Mouse (Mus musculus) brown adipose tissue, adult 24 weeks (tissue): ENCODE measurements around the gene Stoml1. TPM values are rescaled to one million over a fixed set of nuclear protein-coding genes. Genes with fewer than 3 reads are reported as not detected.
"Not testable (repeated sequence)": the region's sequence is repeated elsewhere in the genome, so short reads cannot be mapped to it uniquely, and the experiment has no call there.

Experiments used
- H3K27ac ChIP-seq: fragments of 200-500 bp; replicated peaks from 2 replicates; pipeline ENCODE4 v1.5.1; 2012; ENCODE audit warnings: low read depth, mild to moderate bottlenecking, low read length
- H3K4me1 ChIP-seq: fragments of 200-500 bp; 2 replicates; pipeline ENCODE4 v1.6.1; 2012; ENCODE audit warnings: low read length, mixed read lengths; ENCODE audit not compliant: control insufficient read depth, insufficient read depth, insufficient read length
- H3K4me3 ChIP-seq: fragments of 200-500 bp; 2 replicates; pipeline ENCODE4 v1.5.1; 2012; ENCODE audit warnings: low read depth, mild to moderate bottlenecking, low read length, moderate library complexity; ENCODE audit not compliant: insufficient read depth
- polyA plus RNA-seq: library from polyadenylated mRNA; stranded (reverse); fragments of >200 nt; gene quantifications from 2 replicates; pipeline ENCODE4 v1.2.4, GENCODE M21; 2012; ENCODE audit not compliant: missing spikeins, insufficient read depth, insufficient read length

Gene Stoml1
- polyA plus RNA-seq, 1 experiment, result 7.9 TPM

GRCm38 (mm10) chr9:58250730-58251129, 2.2 kb upstream of the Stoml1 start:
- H3K4me3 ChIP-seq, H3K4me1 ChIP-seq, H3K27ac ChIP-seq: not testable (repeated sequence)

- H3K4me1 ChIP-seq, H3K27ac ChIP-seq: not testable (repeated sequence)
- peak overlapping the region; percentile 80 for H3K4me3 ChIP-seq
Measured at GRCm38 (mm10) chr9:58253805-58254122, 800 bp downstream of the Stoml1 start.

DNA sequence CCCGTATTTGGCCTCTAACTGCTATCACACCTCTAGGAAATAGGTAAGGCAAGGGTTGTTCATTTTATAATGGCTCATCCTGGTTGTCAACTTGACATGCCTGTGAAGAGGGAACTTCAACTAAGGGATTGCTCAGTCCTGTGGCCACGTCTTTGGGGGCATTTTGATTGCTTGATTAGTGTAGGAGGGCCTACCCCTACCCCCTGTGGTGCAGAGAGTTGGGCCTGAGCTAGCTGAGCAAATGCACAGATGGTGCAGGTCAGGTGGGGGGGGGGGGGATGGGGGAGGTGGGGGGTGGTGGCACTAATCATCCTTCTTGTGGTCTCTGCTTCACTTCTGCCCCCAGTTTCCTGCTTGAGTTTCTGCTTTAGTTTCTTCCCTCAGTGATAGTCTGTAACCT, 2.1 kb downstream of the Stoml1 start:
- H3K27ac ChIP-seq, result no peak overlapping the region
- no peaks in the 10 kb centered on the region for H3K4me1 ChIP-seq

GRCm38 (mm10) chr9:58255704-58256685, 3.0 kb downstream of the Stoml1 start:
- H3K27ac ChIP-seq, result no peak overlapping the region
- no peak overlapping the region for H3K4me3 ChIP-seq
- H3K4me1 ChIP-seq, result no peaks in the 10 kb centered on the region

More for the DNA sequence above, 2.1 kb downstream of the Stoml1 start:
- H3K4me3 ChIP-seq, result no peak overlapping the region

- no peak overlapping the region for H3K4me3 ChIP-seq
- no peaks in the 10 kb centered on the region for H3K4me1 ChIP-seq
- H3K27ac ChIP-seq, result no peak overlapping the region
Measured at GRCm38 (mm10) chr9:58262507-58262906, 9.5 kb downstream of the Stoml1 start.

- no peak overlapping the region for H3K27ac ChIP-seq
- H3K4me3 ChIP-seq, result no peak overlapping the region
- peaks cover 3% of the 10 kb centered on the region; the same call in 1 of the 2 replicates for H3K4me1 ChIP-seq
Measured at GRCm38 (mm10) chr9:58265368-58265767, 12.4 kb downstream of the Stoml1 start.

- no peak overlapping the region for H3K4me3 ChIP-seq
- H3K4me1 ChIP-seq, result peaks cover 3% of the 10 kb centered on the region; the same call in 1 of the 2 replicates
- H3K27ac ChIP-seq, result peak overlapping the region; percentile 67
Measured at GRCm38 (mm10) chr9:58266571-58267011, 13.6 kb downstream of the Stoml1 start.

GRCm38 (mm10) chr9:58267046-58267445, 14.1 kb downstream of the Stoml1 start:
- H3K4me3 ChIP-seq, result no peak overlapping the region
- peaks cover 3% of the 10 kb centered on the region; the same call in 1 of the 2 replicates for H3K4me1 ChIP-seq
- H3K27ac ChIP-seq, result peak overlapping the region; percentile 67

GRCm38 (mm10) chr9:58268384-58269313, 15.7 kb downstream of the Stoml1 start:
- H3K4me3 ChIP-seq, result no peak overlapping the region
- peaks cover 8% of the 10 kb centered on the region for H3K4me1 ChIP-seq
- H3K27ac ChIP-seq, result no peak overlapping the region

DNA sequence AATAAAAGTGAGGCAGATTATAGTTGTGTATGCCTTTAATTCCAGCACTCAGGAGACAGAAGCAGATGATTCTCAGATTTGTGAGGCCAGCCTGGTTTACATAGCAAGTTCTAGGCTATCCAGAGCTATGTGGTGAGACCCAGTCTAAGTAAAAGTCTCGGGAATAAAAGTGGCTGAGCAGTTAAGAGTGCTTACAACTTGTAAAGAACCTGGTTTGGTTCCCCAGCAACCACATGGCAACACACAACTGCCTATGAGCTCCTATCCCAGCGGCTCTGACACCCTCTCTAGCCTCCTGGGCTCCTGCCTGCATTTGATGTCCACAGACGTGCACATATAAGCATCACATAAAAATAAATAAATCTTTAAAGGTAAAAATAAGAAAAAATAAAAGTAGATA, 17.1 kb downstream of the Stoml1 start:
- Histone ChIP-seq H3K27ac (no peak overlapping the region), H3K4me3 (no peak overlapping the region), H3K4me1 (peaks cover 14% of the 10 kb centered on the region)

DNA sequence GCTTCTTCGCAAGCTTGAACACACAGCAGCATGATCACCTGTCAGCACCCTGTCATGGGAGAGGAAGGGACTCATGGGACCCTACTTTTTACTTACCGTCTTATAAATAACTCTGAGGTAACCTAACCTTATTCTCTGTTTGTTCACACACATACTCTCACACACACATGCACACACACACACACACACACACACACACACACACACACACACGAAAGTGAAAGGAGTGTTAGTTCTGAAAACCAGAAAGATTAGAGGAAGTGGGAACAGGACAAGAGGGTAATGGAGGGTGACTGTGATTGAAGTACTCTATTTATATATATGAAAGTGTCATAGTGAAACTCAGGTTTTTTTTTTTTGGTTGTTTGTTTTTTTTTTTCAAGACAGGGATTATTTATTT, 18.1 kb downstream of the Stoml1 start:
- no peak overlapping the region for H3K27ac ChIP-seq
- no peak overlapping the region for H3K4me3 ChIP-seq
- H3K4me1 ChIP-seq, result peaks cover 19% of the 10 kb centered on the region

DNA sequence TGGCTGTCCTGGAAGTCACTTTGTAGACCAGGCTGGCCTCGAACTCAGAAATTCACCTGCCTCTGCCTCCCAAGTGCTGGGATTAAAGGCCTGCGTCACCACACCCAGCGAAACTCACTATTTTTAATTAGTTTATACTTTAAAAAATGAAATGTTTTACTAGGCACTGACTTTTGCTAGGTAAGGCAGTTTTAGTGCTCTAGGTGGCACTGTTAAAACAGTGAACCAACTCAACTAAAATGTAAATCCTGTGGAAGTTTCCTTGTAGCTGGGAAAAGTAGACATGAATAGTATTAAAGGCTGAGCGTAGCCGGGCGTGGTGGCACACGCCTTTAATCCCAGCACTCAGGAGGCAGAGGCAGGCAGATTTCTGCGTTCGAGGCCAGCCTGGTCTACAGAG, 18.6 kb downstream of the Stoml1 start:
- H3K4me1 ChIP-seq, result peaks cover 22% of the 10 kb centered on the region
- H3K27ac ChIP-seq, H3K4me3 ChIP-seq: not testable (repeated sequence)

GRCm38 (mm10) chr9:58272068-58272541, 19.1 kb downstream of the Stoml1 start:
- Histone ChIP-seq H3K4me3 (no peak overlapping the region), H3K27ac (peak overlapping the region; percentile 65), H3K4me1 (peaks cover 22% of the 10 kb centered on the region)

GRCm38 (mm10) chr9:58272855-58273254, 19.9 kb downstream of the Stoml1 start:
- Histone ChIP-seq H3K27ac (0 out of 2 replicates have a peak overlapping the region, but pooled peaks have one; percentile 21), H3K4me3 (no peak overlapping the region), H3K4me1 (peaks cover 22% of the 10 kb centered on the region)

- H3K4me3 ChIP-seq, result no peak overlapping the region
- peak overlapping the region; percentile 71 for H3K27ac ChIP-seq
- H3K4me1 ChIP-seq, result peaks cover 19% of the 10 kb centered on the region
Measured at GRCm38 (mm10) chr9:58274101-58274604, 21.2 kb downstream of the Stoml1 start.
